Mouse (Mus musculus) brain, embryonic 14.5 days (tissue): ENCODE measurements around the gene Man2b1.

Experiments used
- CTCF ChIP-seq: fragments of 200-500 bp; IDR thresholded peaks from 2 replicates; pipeline ENCODE4 v1.5.1; 2012; ENCODE audit warnings: inconsistent platforms, mild to moderate bottlenecking, moderate library complexity, borderline replicate concordance; ENCODE audit not compliant: insufficient read depth, insufficient read length; ENCODE audit errors: extremely low read depth
- POLR2A ChIP-seq: fragments of 200-500 bp; IDR thresholded peaks from 2 replicates; pipeline ENCODE4 v1.6.1; 2012; ENCODE audit warnings: mild to moderate bottlenecking, inconsistent platforms, borderline replicate concordance; ENCODE audit not compliant: poor library complexity, insufficient read depth, insufficient read length, severe bottlenecking; ENCODE audit errors: extremely low read depth

- TF ChIP-seq CTCF (no peak), POLR2A (no peak)
Observed at GRCm38 (mm10) chr8:85080214-85080531, 2.9 kb upstream of the Man2b1 start.
